Mouse (Mus musculus): ENCODE measurements around the gene Ccdc182. TPM values are rescaled to one million over a fixed set of nuclear protein-coding genes. Genes with fewer than 3 reads are reported as not detected.

The Ccdc182 gene
- polyA plus RNA-seq, 1 experiment, result 0.61 TPM

DNA sequence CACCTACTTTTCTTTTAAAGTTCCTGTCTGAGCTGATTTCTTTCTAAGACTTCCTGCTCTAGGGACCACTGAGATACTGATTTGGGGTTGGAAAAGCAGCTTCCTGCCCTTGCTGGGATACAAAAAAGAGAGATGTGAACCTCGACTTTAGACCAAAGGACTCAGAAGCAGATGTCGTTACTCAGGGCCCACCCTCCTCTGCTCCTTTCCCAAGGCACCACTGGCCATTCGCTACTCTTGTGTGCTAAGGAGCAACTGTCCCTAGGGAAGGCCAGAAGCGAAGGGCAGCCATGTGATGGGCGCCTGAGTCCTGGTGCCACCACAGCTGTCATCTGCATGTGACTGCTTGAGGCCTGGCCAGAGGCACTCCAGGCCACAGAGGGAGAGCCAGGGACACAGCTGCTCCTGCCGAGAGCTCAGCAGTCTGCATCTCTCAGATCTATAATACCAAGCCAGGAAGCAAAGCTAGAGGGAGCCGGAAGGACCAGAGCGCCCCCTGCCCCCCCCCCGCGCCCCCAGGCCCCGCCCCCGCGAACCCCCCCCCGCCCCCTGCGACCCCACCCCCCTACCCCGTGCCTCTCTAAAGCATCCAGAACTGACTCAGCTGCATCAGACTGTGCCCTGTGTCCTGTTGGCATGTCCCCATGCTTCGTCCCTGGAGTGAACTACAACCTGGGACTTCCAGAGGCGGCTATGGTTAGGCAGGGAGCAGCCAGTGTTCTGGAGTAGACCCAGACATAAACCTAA, 40.9 kb upstream of the Ccdc182 start:
- no peak overlapping the region for H3K27ac ChIP-seq (ENCODE audit: insufficient read depth, low read depth, low read length)
- H3K36me3 ChIP-seq (ENCODE audit: control insufficient read depth, insufficient read depth, low read length), result no peaks in the 10 kb centered on the region
- no peak for DNase-seq
- H3K27me3 ChIP-seq (replicated peaks; ENCODE audit: control insufficient read depth, insufficient read depth, low read length), result no peaks in the 10 kb centered on the region
- H3K4me1 ChIP-seq (ENCODE audit: control insufficient read depth, insufficient read depth, low read length), result no peaks in the 10 kb centered on the region
- H3K4me3 ChIP-seq (ENCODE audit: insufficient read depth, low read depth, low read length), result no peak overlapping the region
- no peak for TF ChIP-seq CTCF (conservative IDR thresholded peaks at IDR 0.05; ENCODE audit: insufficient read depth, insufficient read length, low read depth, low read length)
- TF ChIP-seq POLR2A (IDR thresholded peaks at IDR 0.05; ENCODE audit: low read depth, low read length), result no peak
- WGBS, result 30% methylated on average over 18 of the region's 18 CpGs

DNA sequence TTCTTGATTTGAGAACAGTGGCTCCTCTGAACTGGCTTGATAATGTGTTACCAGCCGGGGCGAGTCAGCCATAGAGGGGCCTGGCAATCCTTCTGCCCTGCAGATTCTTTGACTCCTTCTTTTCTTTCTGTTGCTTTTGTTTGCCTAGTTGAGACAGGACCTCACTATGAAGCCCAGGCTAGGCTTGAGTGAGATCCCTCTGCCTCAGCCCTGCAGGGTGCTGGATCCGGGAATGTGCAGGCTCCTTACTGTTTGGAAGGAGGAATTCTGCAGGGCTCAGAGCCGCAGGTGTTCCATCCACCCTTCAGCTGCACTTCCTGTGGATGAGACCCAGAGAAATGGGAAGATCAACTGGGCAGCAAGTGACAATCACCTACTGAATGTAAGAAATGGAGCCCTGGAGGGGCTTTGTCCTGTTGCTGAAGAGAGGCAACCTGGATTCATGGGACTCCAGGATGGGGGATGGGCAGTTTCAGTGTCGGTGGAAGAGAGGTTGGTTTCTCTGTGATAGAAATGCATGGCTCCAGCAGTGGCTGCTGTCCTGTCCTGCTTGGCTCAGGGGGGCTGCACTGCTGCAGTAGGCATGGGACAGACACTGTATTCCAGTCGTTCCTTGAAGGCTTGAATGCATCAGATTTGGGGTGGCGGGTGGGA, 40.2 kb upstream of the Ccdc182 start:
- DNase-seq, result no peak
- Histone ChIP-seq H3K4me1 (ENCODE audit: control insufficient read depth, insufficient read depth, low read length) (no peaks in the 10 kb centered on the region), H3K4me3 (ENCODE audit: insufficient read depth, low read depth, low read length) (no peak overlapping the region), H3K36me3 (ENCODE audit: control insufficient read depth, insufficient read depth, low read length) (no peaks in the 10 kb centered on the region), H3K27me3 (replicated peaks; ENCODE audit: control insufficient read depth, insufficient read depth, low read length) (no peaks in the 10 kb centered on the region), H3K27ac (ENCODE audit: insufficient read depth, low read depth, low read length) (no peak overlapping the region)
- no peak for TF ChIP-seq CTCF (conservative IDR thresholded peaks at IDR 0.05; ENCODE audit: insufficient read depth, insufficient read length, low read depth, low read length)
- no peak for TF ChIP-seq POLR2A (IDR thresholded peaks at IDR 0.05; ENCODE audit: low read depth, low read length)
- WGBS, result 74% methylated on average over 7 of the region's 7 CpGs

GRCm38 (mm10) chr11:88257700-88258099, 36.2 kb upstream of the Ccdc182 start:
- Histone ChIP-seq H3K36me3 (ENCODE audit: control insufficient read depth, insufficient read depth, low read length) (no peaks in the 10 kb centered on the region), H3K27me3 (replicated peaks; ENCODE audit: control insufficient read depth, insufficient read depth, low read length) (no peaks in the 10 kb centered on the region), H3K4me1 (ENCODE audit: control insufficient read depth, insufficient read depth, low read length) (no peaks in the 10 kb centered on the region), H3K4me3 (ENCODE audit: insufficient read depth, low read depth, low read length) (no peak overlapping the region), H3K27ac (ENCODE audit: insufficient read depth, low read depth, low read length) (no peak overlapping the region)
- no peak for TF ChIP-seq POLR2A (IDR thresholded peaks at IDR 0.05; ENCODE audit: low read depth, low read length)
- TF ChIP-seq CTCF (conservative IDR thresholded peaks at IDR 0.05; ENCODE audit: insufficient read depth, insufficient read length, low read depth, low read length), result no peak
- no peak for DNase-seq
- 81% methylated on average over 4 of the region's 4 CpGs for WGBS

GRCm38 (mm10) chr11:88258212-88258611, 35.6 kb upstream of the Ccdc182 start:
- no peaks in the 10 kb centered on the region for H3K27me3 ChIP-seq (replicated peaks; ENCODE audit: control insufficient read depth, insufficient read depth, low read length)
- 87% methylated on average over 4 of the region's 4 CpGs for WGBS
- TF ChIP-seq POLR2A (IDR thresholded peaks at IDR 0.05; ENCODE audit: low read depth, low read length) (no peak), CTCF (conservative IDR thresholded peaks at IDR 0.05; ENCODE audit: insufficient read depth, insufficient read length, low read depth, low read length) (0 out of 2 replicates have a peak, but pooled peaks have one; percentile 22)

DNA sequence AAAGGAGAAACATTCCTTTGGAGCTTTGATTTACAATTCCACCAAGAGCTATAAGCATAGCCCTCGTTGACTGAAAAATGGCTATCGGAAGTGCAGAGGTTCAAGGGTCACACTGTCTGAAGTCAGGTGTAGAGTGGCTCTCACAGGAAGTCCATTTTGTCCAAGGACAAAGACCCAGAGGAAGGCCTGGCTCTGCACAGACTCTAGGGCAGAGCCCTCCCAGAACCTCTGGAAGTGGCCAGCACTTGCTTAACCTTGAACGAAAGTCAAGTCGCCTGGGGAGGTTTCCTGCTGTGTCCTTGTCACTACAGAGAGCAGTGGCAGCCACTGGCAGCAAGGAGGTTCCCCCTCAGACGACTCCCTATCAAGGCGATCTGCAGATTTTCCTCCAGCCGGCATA, 33.4 kb upstream of the Ccdc182 start:
- Histone ChIP-seq H3K36me3 (ENCODE audit: control insufficient read depth, insufficient read depth, low read length) (no peaks in the 10 kb centered on the region), H3K4me1 (ENCODE audit: control insufficient read depth, insufficient read depth, low read length) (no peaks in the 10 kb centered on the region), H3K27ac (ENCODE audit: insufficient read depth, low read depth, low read length) (no peak overlapping the region), H3K27me3 (replicated peaks; ENCODE audit: control insufficient read depth, insufficient read depth, low read length) (no peaks in the 10 kb centered on the region), H3K4me3 (ENCODE audit: insufficient read depth, low read depth, low read length) (no peak overlapping the region)
- peak; percentile 57 for DNase-seq
- WGBS, result 38% methylated on average over 7 of the region's 7 CpGs
- TF ChIP-seq CTCF (conservative IDR thresholded peaks at IDR 0.05; ENCODE audit: insufficient read depth, insufficient read length, low read depth, low read length), result no peak
- no peak for TF ChIP-seq POLR2A (IDR thresholded peaks at IDR 0.05; ENCODE audit: low read depth, low read length)

More at GRCm38 (mm10) chr11:88258212-88258611, 35.6 kb upstream of the Ccdc182 start:
- Histone ChIP-seq H3K36me3 (ENCODE audit: control insufficient read depth, insufficient read depth, low read length) (no peaks in the 10 kb centered on the region), H3K4me1 (ENCODE audit: control insufficient read depth, insufficient read depth, low read length) (no peaks in the 10 kb centered on the region), H3K4me3 (ENCODE audit: insufficient read depth, low read depth, low read length) (no peak overlapping the region), H3K27ac (ENCODE audit: insufficient read depth, low read depth, low read length) (no peak overlapping the region)
- no peak for DNase-seq

DNA sequence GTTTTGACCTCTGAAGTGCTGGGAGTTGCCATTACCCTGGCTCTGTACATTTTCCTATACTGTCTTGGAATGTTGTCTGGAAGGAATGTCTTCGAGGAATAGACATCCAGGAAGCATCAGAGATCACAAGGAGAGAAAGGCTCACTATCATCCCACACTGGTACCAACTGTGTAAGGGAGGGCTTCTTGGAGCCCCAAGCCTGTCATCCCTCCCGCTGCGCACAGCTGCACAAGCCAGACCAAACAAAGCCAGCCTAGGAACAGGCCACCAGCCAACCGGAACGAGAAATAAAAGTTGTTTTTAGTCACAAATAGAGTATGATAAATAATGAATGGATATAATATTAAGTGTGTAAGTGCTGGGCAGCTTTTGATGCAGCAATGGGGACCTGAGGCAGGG, 29.0 kb upstream of the Ccdc182 start:
- H3K4me3 ChIP-seq (ENCODE audit: insufficient read depth, low read depth, low read length), result no peak overlapping the region
- no peak overlapping the region for H3K27ac ChIP-seq (ENCODE audit: insufficient read depth, low read depth, low read length)
- no peak for DNase-seq
- no peaks in the 10 kb centered on the region for H3K36me3 ChIP-seq (ENCODE audit: control insufficient read depth, insufficient read depth, low read length)
- TF ChIP-seq POLR2A (IDR thresholded peaks at IDR 0.05; ENCODE audit: low read depth, low read length) (no peak), CTCF (conservative IDR thresholded peaks at IDR 0.05; ENCODE audit: insufficient read depth, insufficient read length, low read depth, low read length) (no peak)
- WGBS, result 52% methylated on average over 5 of the region's 5 CpGs
- no peaks in the 10 kb centered on the region for H3K27me3 ChIP-seq (replicated peaks; ENCODE audit: control insufficient read depth, insufficient read depth, low read length)
- H3K4me1 ChIP-seq (ENCODE audit: control insufficient read depth, insufficient read depth, low read length), result no peaks in the 10 kb centered on the region

- 60% methylated on average over 6 of the region's 6 CpGs for WGBS
Measured at GRCm38 (mm10) chr11:88266311-88266710, 27.5 kb upstream of the Ccdc182 start.

More at GRCm38 (mm10) chr11:88266311-88266710, 27.5 kb upstream of the Ccdc182 start:
- Histone ChIP-seq H3K4me1 (ENCODE audit: control insufficient read depth, insufficient read depth, low read length) (no peaks in the 10 kb centered on the region), H3K27ac (ENCODE audit: insufficient read depth, low read depth, low read length) (no peak overlapping the region), H3K36me3 (ENCODE audit: control insufficient read depth, insufficient read depth, low read length) (no peaks in the 10 kb centered on the region), H3K27me3 (replicated peaks; ENCODE audit: control insufficient read depth, insufficient read depth, low read length) (no peaks in the 10 kb centered on the region), H3K4me3 (ENCODE audit: insufficient read depth, low read depth, low read length) (no peak overlapping the region)
- no peak for DNase-seq
- TF ChIP-seq POLR2A (IDR thresholded peaks at IDR 0.05; ENCODE audit: low read depth, low read length) (no peak), CTCF (conservative IDR thresholded peaks at IDR 0.05; ENCODE audit: insufficient read depth, insufficient read length, low read depth, low read length) (no peak)

All from kidney, adult 2 months (tissue).